Mouse (Mus musculus): ENCODE measurements around the gene Ibtk. TPM values are rescaled to one million over a fixed set of nuclear protein-coding genes. Genes with fewer than 3 reads are reported as not detected.

Ibtk gene
- 33.9 TPM for total RNA-seq (2023)

DNA sequence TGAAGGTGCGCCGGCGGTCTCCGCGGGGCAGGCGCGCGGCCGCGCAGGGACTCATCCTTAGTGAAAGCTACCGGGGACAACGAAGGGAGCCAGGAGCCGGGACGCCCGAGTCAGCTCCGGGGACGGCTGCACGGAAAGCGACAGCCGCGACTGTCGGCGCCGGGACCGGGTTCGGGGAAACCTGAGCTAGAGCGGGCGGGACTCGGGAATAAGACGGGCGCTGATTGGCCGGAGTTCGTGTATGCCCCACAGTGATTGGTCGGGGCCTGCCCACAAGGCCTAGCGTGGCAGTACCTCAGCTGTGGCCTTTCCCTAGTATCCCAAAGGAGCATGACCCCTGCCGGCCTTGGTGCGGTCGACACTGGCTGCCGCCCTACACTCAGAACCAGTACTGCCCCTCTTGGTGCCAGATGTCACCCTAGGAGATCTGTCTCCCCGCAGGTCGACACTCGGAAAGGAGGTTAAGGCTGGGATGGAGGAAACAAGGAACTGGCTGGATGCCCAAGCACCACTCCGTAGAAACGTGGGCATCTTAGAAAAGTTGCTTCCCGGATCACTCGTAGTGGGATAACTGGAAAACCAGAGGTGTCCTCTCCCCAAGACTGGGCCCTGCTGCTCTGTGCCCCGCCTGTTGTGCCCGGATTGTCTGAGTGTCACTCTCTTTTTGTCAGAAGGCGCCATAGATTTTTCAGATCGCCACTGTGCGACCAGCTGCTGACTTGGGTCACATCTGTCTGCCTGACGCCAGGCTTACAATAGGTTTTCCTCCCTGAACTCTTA lies at the start of gene Ibtk:
Gene Ibtk, minus strand, starts transcription at position 193 of the 780 bp plus-strand sequence.

Other genes with a start within 250 kb of the Ibtk start
- gene Tpbg, start 93.0 kb upstream of the Ibtk start, total RNA-seq (2023): not detected

Measured in CD8-positive naive resting alpha-beta T cell, adult 57 days (primary cell).